Mouse (Mus musculus) hindbrain, embryonic 14.5 days (tissue): ENCODE measurements at regions not wholly inside any gene's neighbourhood (a gene's known extent, or its start where the extent isn't known, plus 50 kb on each side); places are given as distances from the start of the nearest gene placed in this dataset.

Experiments
- ATAC-seq: fragments of 200-750 bp; cut with Nextera tagmentation; 2 replicates; pipeline ENCODE4 v1.8.0; 2017; ENCODE audit warnings: moderate number of reproducible peaks, mild to moderate bottlenecking, moderate TSS enrichment, moderate library complexity; ENCODE audit not compliant: low FRiP score
- DNase-seq: peaks from one replicate; pipeline ENCODE4 v3.0.0-alpha.2; 2015; ENCODE audit warnings: low spot score
- H3K27ac ChIP-seq: fragments of 300-500 bp; sonication (generic); 2 replicates; pipeline ENCODE4 v1.5.1; 2014; ENCODE audit warnings: mild to moderate bottlenecking, moderate library complexity
- H3K27me3 ChIP-seq: fragments of 300-500 bp; sonication (generic); 2 replicates; pipeline ENCODE4 v1.6.1; 2014; ENCODE audit warnings: mild to moderate bottlenecking, low read length, mixed read lengths; ENCODE audit not compliant: control insufficient read depth, insufficient read depth
- H3K36me3 ChIP-seq: fragments of 300-500 bp; sonication (generic); replicated peaks from 2 replicates; pipeline ENCODE4 v1.6.1; 2014; ENCODE audit not compliant: control insufficient read depth, insufficient read depth
- H3K4me1 ChIP-seq: fragments of 300-500 bp; sonication (generic); replicated peaks from 2 replicates; pipeline ENCODE4 v1.6.1; 2014; ENCODE audit warnings: antibody characterized with exemption, low read length, mixed read lengths; ENCODE audit not compliant: control insufficient read depth, insufficient read depth
- H3K4me2 ChIP-seq: fragments of 300-500 bp; sonication (generic); replicated peaks from 2 replicates; pipeline ENCODE4 v1.6.1; 2014; ENCODE audit warnings: mild to moderate bottlenecking, moderate library complexity
- H3K4me3 ChIP-seq: fragments of 300-500 bp; sonication (generic); replicated peaks from 2 replicates; pipeline ENCODE4 v1.5.1; 2014; ENCODE audit warnings: mild to moderate bottlenecking, low read length
- H3K9ac ChIP-seq: fragments of 300-500 bp; sonication (generic); 2 replicates; pipeline ENCODE4 v1.6.1; 2014
- H3K9me3 ChIP-seq: fragments of 300-500 bp; sonication (generic); 2 replicates; pipeline ENCODE4 v1.6.1; 2016; ENCODE audit warnings: low read length; ENCODE audit not compliant: control insufficient read depth
- WGBS: fragments of 180-500 bp; shearing (Covaris S2); extraction: QIAGEN DNeasy Blood & Tissue Kit; methylation state at CpG from one replicate; pipeline ENCODE4 v1.1.7; 2014; 5-methylcytosine and 5-hydroxymethylcytosine counted together

GRCm38 (mm10) chr3:10823022-10823421 lies 487.5 kb upstream of the Gm38303 start:
- no peak for ATAC-seq
- Histone ChIP-seq H3K4me1 (no peaks in the 10 kb centered on the region), H3K9ac (no peak overlapping the region), H3K27ac (no peak overlapping the region), H3K4me3 (no peak overlapping the region), H3K4me2 (no peak overlapping the region), H3K27me3 (no peaks in the 10 kb centered on the region), H3K36me3 (no peaks in the 10 kb centered on the region), H3K9me3 (no peaks in the 10 kb centered on the region)
- WGBS, result 87% methylated on average over 1 of the region's 1 CpGs
- no peak for DNase-seq

DNA sequence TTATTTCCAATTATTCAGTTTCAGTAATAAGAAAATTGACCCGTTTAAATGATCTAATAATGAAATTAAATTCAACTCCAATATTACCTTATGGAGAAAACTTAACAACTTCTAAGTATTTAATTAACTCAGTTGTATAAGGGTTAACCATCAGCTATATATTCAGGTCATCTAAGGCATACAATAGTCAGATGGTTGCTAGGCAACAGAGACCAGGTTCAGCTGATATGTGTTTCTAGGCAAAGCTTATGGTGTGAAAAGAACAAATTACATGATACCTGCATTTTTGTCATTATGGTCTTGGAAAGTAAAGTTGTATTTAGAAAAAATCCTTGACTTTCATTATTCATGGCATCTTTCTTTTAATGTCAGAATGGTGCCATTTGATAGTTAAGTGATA lies 487.1 kb upstream of the Gm38303 start:
- WGBS, result 79% methylated on average over 1 of the region's 1 CpGs

GRCm38 (mm10) chr3:10776258-10776995 lies 440.9 kb upstream of the Gm38303 start:
- Histone ChIP-seq H3K4me2 (no peak overlapping the region), H3K27ac (no peak overlapping the region)
- ATAC-seq, result peak; percentile 62; the same call in 1 of the 2 replicates

More for the DNA sequence above, 487.1 kb upstream of the Gm38303 start:
- no peak for ATAC-seq
- no peaks in the 10 kb centered on the region for H3K36me3 ChIP-seq
- H3K27ac ChIP-seq, result no peak overlapping the region
- no peak overlapping the region for H3K4me3 ChIP-seq
- no peaks in the 10 kb centered on the region for H3K27me3 ChIP-seq
- no peak for DNase-seq
- H3K9me3 ChIP-seq, result no peaks in the 10 kb centered on the region
- no peaks in the 10 kb centered on the region for H3K4me1 ChIP-seq
- no peak overlapping the region for H3K4me2 ChIP-seq
- H3K9ac ChIP-seq, result no peak overlapping the region

More at GRCm38 (mm10) chr3:10776258-10776995, 440.9 kb upstream of the Gm38303 start:
- no peaks in the 10 kb centered on the region for H3K36me3 ChIP-seq
- no peaks in the 10 kb centered on the region for H3K4me1 ChIP-seq
- H3K9ac ChIP-seq, result no peak overlapping the region
- no peak overlapping the region for H3K4me3 ChIP-seq
- H3K9me3 ChIP-seq, result no peaks in the 10 kb centered on the region
- peak; percentile 29 for DNase-seq
- no peaks in the 10 kb centered on the region for H3K27me3 ChIP-seq
- 52% methylated on average over 10 of the region's 10 CpGs for WGBS
